Mouse (Mus musculus) lung, postnatal 4 days (tissue): ENCODE measurements at regions not wholly inside any gene's neighbourhood (a gene's known extent, or its start where the extent isn't known, plus 50 kb on each side); places are given as distances from the start of the nearest gene placed in this dataset.
A peak's percentile ranks its signal among the peaks of the same experiment; 100 is the strongest.

Source experiments
- DNase-seq, 2 experiments: peaks; one replicate each; pipeline ENCODE4 v3.0.0; 2021

DNA sequence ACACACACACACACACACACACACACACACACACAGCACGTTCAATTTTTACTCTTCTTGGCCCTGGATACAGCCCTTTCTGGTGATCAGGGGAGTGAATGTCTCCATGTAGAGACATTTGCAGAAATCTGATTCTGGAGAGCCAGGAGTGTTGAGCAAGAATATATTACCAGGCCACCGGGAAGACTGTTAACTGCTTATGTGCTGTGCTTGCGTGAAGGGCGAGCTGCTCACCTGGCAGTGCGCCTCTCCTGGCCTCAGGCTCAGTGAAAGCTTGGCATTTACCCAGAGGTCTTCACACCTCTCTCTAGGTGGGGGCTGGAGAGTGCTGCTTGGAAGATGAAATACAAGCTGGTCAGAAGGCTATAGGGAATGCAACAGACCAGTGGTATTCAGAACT lies 332.4 kb upstream of the Tet2 start:
- peak in 1 of 2 experiments; percentile 34 for DNase-seq

GRCm38 (mm10) chr3:133880626-133881025 lies 335.7 kb upstream of the Tet2 start:
- no peak for DNase-seq

DNA sequence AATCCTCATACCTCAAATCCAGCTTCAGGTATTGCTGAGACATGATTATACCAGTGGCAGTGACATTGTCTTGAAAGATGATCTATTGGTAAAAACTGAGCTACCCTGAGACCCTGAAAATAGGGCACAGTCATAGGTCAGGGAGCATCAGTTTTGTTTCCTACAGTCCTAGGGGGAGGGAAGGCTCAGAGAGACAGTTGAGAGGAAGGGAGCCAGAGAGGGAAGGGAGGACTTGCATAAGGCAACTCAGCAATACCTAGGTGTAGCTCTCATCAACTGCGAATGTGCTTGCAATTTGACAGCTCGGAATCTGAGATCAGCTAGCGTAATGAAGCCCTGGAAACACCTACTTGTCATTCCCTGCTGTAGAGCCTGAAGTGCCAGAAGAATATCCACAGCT lies 334.4 kb upstream of the Cxxc4 start:
- no peak for DNase-seq

GRCm38 (mm10) chr3:133922200-133922599 lies 314.1 kb upstream of the Cxxc4 start:
- no peak for DNase-seq

DNA sequence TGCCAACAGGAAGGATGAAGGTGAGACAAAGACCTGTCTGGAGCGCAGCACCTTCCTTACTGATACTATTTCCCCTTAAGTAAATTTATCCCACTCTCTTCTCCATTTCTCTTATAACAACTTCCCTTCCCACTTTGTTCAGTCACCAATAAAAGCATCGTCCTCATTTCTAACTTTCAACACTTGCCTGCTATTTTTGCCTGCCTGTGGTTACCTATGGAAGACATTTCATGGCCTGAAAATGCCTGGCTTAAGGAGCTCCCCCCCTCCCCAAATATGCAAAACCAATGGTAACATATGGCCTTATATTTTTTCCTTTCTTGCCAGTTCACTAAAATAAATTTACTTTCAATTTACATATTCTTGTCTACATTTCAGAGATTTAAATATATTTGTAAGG lies 271.0 kb upstream of the Cxxc4 start:
- no peak for DNase-seq

GRCm38 (mm10) chr3:133968176-133968575 lies 268.1 kb upstream of the Cxxc4 start:
- DNase-seq: no peak

- DNase-seq: no peak
These were observed 263.5 kb upstream of the Cxxc4 start for GRCm38 (mm10) chr3:133972774-133973173.

GRCm38 (mm10) chr3:133987681-133988080 lies 248.6 kb upstream of the Cxxc4 start:
- DNase-seq: no peak

DNA sequence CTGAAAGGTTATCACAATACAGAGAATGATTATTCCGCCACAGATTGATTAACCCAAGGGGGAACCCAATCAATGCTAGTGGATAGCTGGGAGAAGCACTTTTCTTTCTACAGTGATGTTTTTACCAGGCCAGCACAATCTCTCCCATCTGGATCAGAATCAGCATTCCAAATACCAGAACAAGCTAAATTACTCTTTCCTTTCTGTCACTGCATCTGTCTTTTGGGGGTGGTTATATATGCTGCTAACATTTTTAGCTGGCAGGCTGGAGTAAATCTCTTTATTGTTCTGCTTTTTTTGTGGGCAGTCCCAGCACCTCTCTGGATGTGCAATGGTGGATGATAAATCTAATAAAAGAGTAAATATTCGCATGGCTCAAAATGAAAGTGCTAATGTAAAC lies 242.3 kb upstream of the Cxxc4 start:
- DNase-seq: no peak

DNA sequence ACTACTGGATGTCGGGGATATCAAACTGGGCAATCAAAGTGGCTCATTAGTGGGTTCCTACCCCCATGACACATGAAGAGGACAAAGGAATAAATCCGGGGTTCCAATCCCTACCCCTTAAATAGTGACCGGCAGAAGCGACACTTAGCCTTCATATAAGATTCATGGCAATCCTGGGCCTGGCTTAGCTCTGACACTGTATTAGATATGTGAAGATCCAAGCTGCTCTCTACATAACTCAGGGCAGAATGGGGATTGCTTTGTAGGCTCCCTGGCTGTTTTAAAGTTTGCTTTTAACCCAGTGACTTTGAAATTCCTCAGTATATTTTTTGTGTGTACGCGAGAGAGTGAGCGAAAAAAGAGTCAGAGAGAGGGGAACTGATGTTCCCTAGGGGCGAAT lies 236.3 kb upstream of the Cxxc4 start:
- DNase-seq: no peak

DNA sequence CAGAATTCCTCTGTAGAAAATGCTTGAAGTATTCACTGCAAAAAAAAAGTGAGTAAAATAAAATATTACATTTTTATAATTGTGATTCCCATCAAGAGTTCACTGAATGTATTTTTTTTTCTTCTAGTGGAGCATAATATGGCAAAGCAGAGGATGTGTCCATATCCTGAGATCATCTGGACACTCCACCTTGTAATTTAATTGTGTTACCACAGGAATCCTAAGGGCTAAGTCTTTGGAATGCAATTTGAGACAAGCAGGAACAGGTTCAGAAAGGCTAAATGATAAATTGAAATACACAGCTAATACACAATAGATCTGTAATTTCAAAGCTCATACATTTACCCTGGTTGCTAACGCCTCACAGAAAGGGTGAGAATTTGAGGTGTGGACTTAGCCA lies 235.7 kb upstream of the Cxxc4 start:
- no peak for DNase-seq

DNA sequence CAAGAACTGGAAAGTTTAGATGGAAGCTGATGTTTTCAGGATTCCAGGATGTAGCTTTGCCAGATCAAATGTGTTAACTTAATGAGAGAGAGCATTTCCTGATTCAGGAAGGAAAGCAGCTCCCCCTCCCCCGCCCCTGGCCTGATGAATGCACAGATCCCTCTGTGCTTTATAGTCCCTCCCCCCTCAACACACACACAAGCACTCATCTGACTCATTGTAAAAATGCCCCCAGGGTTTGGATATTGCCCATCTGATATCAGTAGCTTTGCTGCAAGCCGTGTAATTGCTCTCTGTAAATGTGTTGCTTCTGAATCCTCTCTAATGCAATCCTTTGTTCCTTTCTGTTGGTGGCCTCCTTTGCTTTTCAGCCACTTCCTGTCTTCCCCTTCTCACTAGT lies 221.5 kb upstream of the Cxxc4 start:
- DNase-seq: no peak

GRCm38 (mm10) chr3:134015412-134015811 lies 220.9 kb upstream of the Cxxc4 start:
- no peak for DNase-seq

DNA sequence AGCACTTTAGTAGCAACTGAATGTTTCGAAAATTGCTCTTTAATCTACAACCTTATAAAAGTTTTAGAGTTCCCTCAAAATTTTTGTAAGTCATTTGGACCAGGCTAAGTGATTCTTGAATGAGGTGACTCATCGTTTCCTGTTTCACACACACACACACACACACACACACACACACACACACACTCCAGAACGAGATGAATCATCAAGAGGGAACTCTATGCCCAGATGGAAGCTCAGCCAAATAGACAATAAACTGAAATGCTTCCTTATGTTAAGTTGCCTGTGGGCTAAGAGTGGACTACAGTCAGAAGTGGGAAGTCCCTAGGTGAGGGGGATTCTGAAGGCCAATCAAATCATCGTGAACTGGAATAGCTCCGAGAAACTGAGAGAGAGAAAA lies 202.4 kb upstream of the Cxxc4 start:
- no peak for DNase-seq

- no peak for DNase-seq
These were observed 199.9 kb upstream of the Cxxc4 start for GRCm38 (mm10) chr3:134036310-134036934.

DNA sequence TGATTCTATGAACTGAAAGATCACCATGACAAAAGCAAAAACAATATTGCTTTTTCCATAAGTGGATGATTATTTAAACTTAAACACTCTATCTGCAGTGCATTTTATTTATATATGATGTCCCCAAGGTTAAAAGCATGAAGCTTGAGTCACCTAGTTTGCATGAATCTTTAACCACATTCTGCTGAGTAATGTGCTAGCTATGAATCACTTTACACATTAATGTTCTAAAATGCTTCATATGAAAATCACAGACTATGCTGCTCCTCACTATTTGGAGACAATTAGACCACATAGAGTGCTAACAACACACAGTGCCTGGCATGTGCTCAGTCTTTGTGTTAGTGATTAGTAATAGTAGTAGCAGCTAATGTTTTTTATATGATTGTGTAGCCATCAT lies 185.6 kb upstream of the Cxxc4 start:
- DNase-seq: no peak

DNA sequence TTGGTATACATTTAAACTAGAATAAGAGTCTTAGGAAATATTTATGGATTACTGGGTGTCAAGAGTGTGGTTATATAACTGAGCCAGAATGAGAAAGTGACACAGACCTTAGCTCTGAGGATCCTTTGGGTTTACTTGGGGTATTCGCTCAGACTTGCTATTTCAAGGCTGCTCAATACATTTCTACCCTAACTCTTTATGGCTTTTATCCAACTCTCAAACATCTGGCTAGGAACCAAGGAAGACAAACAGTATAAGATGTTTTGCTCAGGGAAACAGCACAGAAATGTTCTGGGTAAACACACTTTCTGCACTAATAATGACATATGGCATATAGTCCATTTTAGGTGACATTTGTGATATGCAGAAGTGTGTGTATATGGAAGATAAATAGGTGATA lies 153.8 kb upstream of the Cxxc4 start:
- DNase-seq: no peak

GRCm38 (mm10) chr3:134099471-134100125 lies 136.7 kb upstream of the Cxxc4 start:
- DNase-seq: peak in 1 of 2 experiments; percentile 4

- no peak for DNase-seq
These were observed 134.0 kb upstream of the Cxxc4 start for GRCm38 (mm10) chr3:134102151-134102738.

DNA sequence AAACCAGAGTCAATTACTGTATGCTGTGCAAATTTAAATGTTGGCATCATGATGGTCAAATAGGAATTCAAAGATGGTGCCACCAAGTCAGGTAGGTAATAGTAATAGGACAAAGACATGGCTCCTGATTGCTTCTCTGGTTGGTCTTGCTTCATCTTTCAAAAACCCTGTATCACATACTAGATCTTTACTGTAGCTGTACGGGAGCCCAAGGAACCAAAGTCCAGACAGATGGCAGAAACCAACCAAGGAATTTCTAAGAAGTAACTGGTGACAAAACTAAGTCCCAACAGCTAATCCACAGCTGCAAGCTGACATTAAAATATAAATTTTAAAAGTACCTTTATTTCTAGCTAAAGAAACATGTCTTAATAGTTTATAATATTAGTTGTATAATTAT lies 131.7 kb upstream of the Cxxc4 start:
- DNase-seq: no peak

- DNase-seq: no peak
These were observed 131.2 kb upstream of the Cxxc4 start for GRCm38 (mm10) chr3:134105112-134105511.

DNA sequence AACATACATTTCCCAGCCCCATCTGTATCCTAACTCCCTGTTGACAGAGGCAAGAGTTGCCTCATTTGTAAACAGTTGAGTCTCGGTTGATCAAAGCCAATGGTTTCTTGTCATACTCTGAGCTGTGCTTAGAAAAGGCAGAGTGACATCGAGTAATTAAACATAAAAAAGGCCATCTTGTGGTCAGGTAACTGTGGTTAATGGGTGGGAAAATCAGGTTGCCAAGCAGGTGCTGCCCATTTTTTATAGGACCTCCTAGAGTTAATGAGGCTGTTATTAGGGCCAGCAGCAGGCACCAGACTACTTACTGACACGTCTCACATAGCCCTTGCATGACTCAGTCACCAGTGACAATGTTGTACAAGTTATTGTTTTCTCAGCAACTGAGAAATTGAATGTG lies 130.7 kb upstream of the Cxxc4 start:
- DNase-seq: no peak

GRCm38 (mm10) chr3:134114501-134114900 lies 121.8 kb upstream of the Cxxc4 start:
- DNase-seq: no peak

GRCm38 (mm10) chr3:134115007-134115406 lies 121.3 kb upstream of the Cxxc4 start:
- DNase-seq: no peak

DNA sequence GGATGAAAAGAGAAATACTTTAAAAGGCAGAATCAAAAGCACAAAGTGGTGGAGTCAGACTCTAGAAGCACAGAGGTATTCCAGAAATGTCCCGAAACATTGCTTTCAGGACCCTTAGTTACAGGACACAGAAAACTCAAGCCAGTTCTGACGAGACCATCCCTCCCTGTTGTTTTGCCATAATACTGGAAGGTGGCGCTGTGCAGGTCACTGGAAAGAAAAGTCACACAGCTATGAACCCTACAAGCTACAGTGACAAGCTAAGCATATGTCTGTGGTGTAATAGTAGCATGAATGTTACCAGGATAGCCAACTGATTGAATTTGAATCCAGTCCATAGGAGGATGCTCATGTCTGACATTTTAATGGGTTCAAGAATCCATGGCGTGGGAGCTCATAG lies 117.4 kb upstream of the Cxxc4 start:
- DNase-seq: no peak
